Mouse (Mus musculus) C2C12 (cell line): Measurements from ENCODE around the gene Syap1. TPM values are rescaled to one million over a fixed set of nuclear protein-coding genes. Genes with fewer than 3 reads are reported as not detected.

Experiments
- H3K27me3 ChIP-seq: one replicate; pipeline ENCODE4 v1.6.1; 2011; ENCODE audit not compliant: control insufficient read depth, insufficient read depth, insufficient read length
- H3K36me3 ChIP-seq: one replicate; pipeline ENCODE4 v1.6.1; 2011; ENCODE audit not compliant: control insufficient read depth, insufficient read depth
- H3K4me3 ChIP-seq: one replicate; pipeline ENCODE4 v1.5.1; 2011; ENCODE audit warnings: mild to moderate bottlenecking, control low read depth; ENCODE audit not compliant: poor library complexity, insufficient read depth, severe bottlenecking
- H3K79me2 ChIP-seq: one replicate; pipeline ENCODE4 v1.6.1; 2011; ENCODE audit not compliant: control insufficient read depth, insufficient read depth
- H3K79me3 ChIP-seq: one replicate; pipeline ENCODE4 v1.6.1; 2011; ENCODE audit warnings: low read depth, control low read depth
- H3ac ChIP-seq: one replicate; pipeline ENCODE3; 2011; ENCODE audit warnings: low read depth; ENCODE audit not compliant: control insufficient read depth, insufficient read length
- CEBPB ChIP-seq: IDR thresholded peaks from one replicate; pipeline ENCODE4 v1.6.1; 2011; ENCODE audit warnings: low read depth, mild to moderate bottlenecking, control low read depth, moderate library complexity
- CTCF ChIP-seq: IDR thresholded peaks from one replicate; pipeline ENCODE4 v1.5.1; 2011; ENCODE audit not compliant: control insufficient read depth, insufficient read depth, insufficient read length
- FOSL1 ChIP-seq: IDR thresholded peaks from one replicate; pipeline ENCODE4 v1.8.0; 2011; ENCODE audit warnings: mild to moderate bottlenecking, low read length; ENCODE audit not compliant: poor library complexity, insufficient read depth, severe bottlenecking
- MAX ChIP-seq: IDR thresholded peaks from one replicate; pipeline ENCODE4 v1.6.1; 2011; ENCODE audit warnings: mild to moderate bottlenecking, control low read depth
- MYOD1 ChIP-seq: IDR thresholded peaks from one replicate; pipeline ENCODE4 v1.6.1; 2011; ENCODE audit warnings: low read depth; ENCODE audit not compliant: control insufficient read depth, insufficient read length
- MYOG ChIP-seq: IDR thresholded peaks from one replicate; pipeline ENCODE4 v1.6.1; 2011; ENCODE audit not compliant: control insufficient read depth, insufficient read length; ENCODE audit errors: extremely low read depth
- USF1 ChIP-seq: IDR thresholded peaks from one replicate; pipeline ENCODE4 v1.6.1; 2011; ENCODE audit warnings: low read depth, mild to moderate bottlenecking, control low read depth, moderate library complexity
- long read RNA-seq, 2 experiments: library from polyadenylated mRNA; unstranded; transcript quantifications; one replicate each; pipeline ENCODE4 v2.0.0; 2019 to 2020
- polyA plus RNA-seq: library from polyadenylated mRNA; unstranded; fragments of >200 nt; fragmentation: generic; extraction: Trizol; gene quantifications from one replicate; pipeline ENCODE4 v1.2.1, GENCODE M21; 2012; ENCODE audit warnings: missing spikeins

Gene Syap1
- polyA plus RNA-seq: 9.4 TPM
- long read RNA-seq, experiment 1, transcript Syap1-201 (9 exons, 2,087 nt): major isoform, 41 of 52 reads
- long read RNA-seq, experiment 1, partial matches to known transcripts: 6 of 52 reads
- long read RNA-seq, experiment 1, other reads (novel, unspliced or antisense): 5 of 52 reads
- long read RNA-seq, experiment 2, transcript Syap1-201 (9 exons, 2,087 nt): major isoform, 130 of 135 reads
- long read RNA-seq, experiment 2, partial matches to known transcripts: 0 of 135 reads
- long read RNA-seq, experiment 2, other reads (novel, unspliced or antisense): 5 of 135 reads

GRCm38 (mm10) chrX:162887931-162888511 is at the start of gene Syap1:
Syap1 (minus strand) TSS chrX:162888447.
- Histone ChIP-seq H3K36me3 (peaks cover 3% of the 10 kb centered on the region), H3K27me3 (no peaks in the 10 kb centered on the region), H3K4me3 (peak within 1 kb of the TSS; percentile 49), H3K79me3 (peaks cover 7% of the 10 kb centered on the region), H3ac (peak within 1 kb of the TSS; percentile 89), H3K79me2 (peaks cover 44% of the 10 kb centered on the region)
- TF ChIP-seq USF1: no peak
- TF ChIP-seq MYOD1: no peak
- TF ChIP-seq MAX: no peak
- TF ChIP-seq CTCF: no peak
- no peak for TF ChIP-seq FOSL1
- TF ChIP-seq MYOG: no peak
- TF ChIP-seq CEBPB: no peak

- Histone ChIP-seq H3K4me3 (no peak overlapping the region), H3ac (no peak overlapping the region), H3K79me3 (no peaks in the 10 kb centered on the region), H3K27me3 (no peaks in the 10 kb centered on the region), H3K79me2 (no peaks in the 10 kb centered on the region), H3K36me3 (peaks cover 3% of the 10 kb centered on the region)
- TF ChIP-seq CTCF: no peak
These were observed 43.2 kb upstream of the Syap1 start for GRCm38 (mm10) chrX:162931467-162931866.

- H3K4me3 ChIP-seq: no peak overlapping the region
- no peak overlapping the region for H3ac ChIP-seq
- no peaks in the 10 kb centered on the region for H3K36me3 ChIP-seq
- no peaks in the 10 kb centered on the region for H3K79me2 ChIP-seq
- H3K79me3 ChIP-seq: no peaks in the 10 kb centered on the region
- H3K27me3 ChIP-seq: no peaks in the 10 kb centered on the region
- TF ChIP-seq MYOD1 (no peak), FOSL1 (no peak), MYOG (no peak), CEBPB (no peak), CTCF (no peak), MAX (no peak)
These were observed 33.4 kb upstream of the Syap1 start for GRCm38 (mm10) chrX:162921487-162922125.

GRCm38 (mm10) chrX:162915697-162916096 is 27.4 kb upstream of the Syap1 start:
- Histone ChIP-seq H3ac (no peak overlapping the region), H3K79me2 (no peaks in the 10 kb centered on the region), H3K79me3 (no peaks in the 10 kb centered on the region), H3K4me3 (no peak overlapping the region), H3K36me3 (no peaks in the 10 kb centered on the region), H3K27me3 (no peaks in the 10 kb centered on the region)
- no peak for TF ChIP-seq FOSL1
- TF ChIP-seq CTCF: peak; percentile 24
- no peak for TF ChIP-seq MYOD1

GRCm38 (mm10) chrX:162913651-162914050 is 25.4 kb upstream of the Syap1 start:
- Histone ChIP-seq H3K27me3 (no peaks in the 10 kb centered on the region), H3K36me3 (no peaks in the 10 kb centered on the region), H3K4me3 (no peak overlapping the region), H3ac (no peak overlapping the region), H3K79me3 (no peaks in the 10 kb centered on the region), H3K79me2 (no peaks in the 10 kb centered on the region)
- TF ChIP-seq FOSL1 (no peak), MYOD1 (no peak), MAX (no peak), CTCF (no peak), CEBPB (no peak), MYOG (no peak), USF1 (no peak)

GRCm38 (mm10) chrX:162907554-162907953 is 19.3 kb upstream of the Syap1 start:
- Histone ChIP-seq H3K79me2 (peaks cover 9% of the 10 kb centered on the region), H3K79me3 (no peaks in the 10 kb centered on the region), H3K4me3 (no peak overlapping the region), H3ac (no peak overlapping the region), H3K27me3 (no peaks in the 10 kb centered on the region), H3K36me3 (no peaks in the 10 kb centered on the region)
- TF ChIP-seq CTCF (no peak), CEBPB (no peak), MAX (no peak), FOSL1 (no peak), MYOD1 (no peak), USF1 (no peak)
